Mouse (Mus musculus) liver, embryonic 16.5 days (tissue): Measurements from ENCODE around the gene Rnf5. TPM values are rescaled to one million over a fixed set of nuclear protein-coding genes. Genes with fewer than 3 reads are reported as not detected.

ENCODE experiments used
- ATAC-seq: fragments of 200-750 bp; cut with Nextera tagmentation; 2 replicates; pipeline ENCODE4 v1.8.0; 2017; ENCODE audit warnings: low read depth, mild to moderate bottlenecking, moderate number of reproducible peaks, moderate library complexity
- H3K27ac ChIP-seq: fragments of 300-500 bp; sonication (generic); 2 replicates; pipeline ENCODE4 v1.5.1; 2014; ENCODE audit warnings: mild to moderate bottlenecking, low read length
- H3K27me3 ChIP-seq: fragments of 300-500 bp; sonication (generic); 2 replicates; pipeline ENCODE4 v1.6.1; 2014; ENCODE audit warnings: low read depth, low read length, mixed read lengths; ENCODE audit not compliant: control insufficient read depth, insufficient read depth
- H3K36me3 ChIP-seq: fragments of 300-500 bp; sonication (generic); 2 replicates; pipeline ENCODE4 v1.6.1; 2014; ENCODE audit warnings: mild to moderate bottlenecking; ENCODE audit not compliant: control insufficient read depth, insufficient read depth
- H3K4me1 ChIP-seq: fragments of 300-500 bp; sonication (generic); 2 replicates; pipeline ENCODE4 v1.6.1; 2014; ENCODE audit warnings: low read depth, low read length, mixed read lengths; ENCODE audit not compliant: control insufficient read depth
- H3K4me2 ChIP-seq: fragments of 300-500 bp; sonication (generic); 2 replicates; pipeline ENCODE4 v1.6.1; 2014; ENCODE audit warnings: low read depth, low read length, mixed read lengths
- H3K4me3 ChIP-seq: fragments of 300-500 bp; sonication (generic); 2 replicates; pipeline ENCODE4 v1.5.1; 2014; ENCODE audit warnings: low read depth, mild to moderate bottlenecking, low read length
- H3K9ac ChIP-seq: fragments of 300-500 bp; sonication (generic); 2 replicates; pipeline ENCODE4 v1.6.1; 2014; ENCODE audit warnings: low read depth, low read length
- H3K9me3 ChIP-seq: fragments of 300-500 bp; sonication (generic); replicated peaks from 2 replicates; pipeline ENCODE4 v1.6.1; 2016; ENCODE audit warnings: low read length; ENCODE audit not compliant: control insufficient read depth
- WGBS: fragments of 180-500 bp; shearing (Covaris S2); extraction: QIAGEN DNeasy Blood & Tissue Kit; methylation state at CpG from one replicate; pipeline ENCODE4 v1.1.7; 2014; ENCODE audit not compliant: insufficient replicate concordance; 5-methylcytosine and 5-hydroxymethylcytosine counted together
- polyA plus RNA-seq: library from polyadenylated mRNA; unstranded; fragments of >200 nt; fragmentation: Nextera tagmentation; extraction: Ambion mirVana; gene quantifications from 2 replicates; pipeline ENCODE4 v1.2.1, GENCODE M21; 2015

Gene Rnf5
- polyA plus RNA-seq, 1 experiment from 2014 or later: 92.4 TPM

GRCm38 (mm10) chr17:34645831-34646511 is 42.5 kb upstream of the Rnf5 start:
- H3K4me1 ChIP-seq: peaks cover 31% of the 10 kb centered on the region
- H3K4me2 ChIP-seq: peak overlapping the region; percentile 45; the same call in 1 of the 2 replicates
- ATAC-seq: no peak
- WGBS: 61% methylated on average over 30 of the region's 30 CpGs
- no peak overlapping the region for H3K9ac ChIP-seq
- H3K4me3 ChIP-seq: peak overlapping the region; percentile 95
- no peak overlapping the region for H3K27ac ChIP-seq
- H3K9me3 ChIP-seq: no peaks in the 10 kb centered on the region
- peaks cover 4% of the 10 kb centered on the region for H3K36me3 ChIP-seq
- no peaks in the 10 kb centered on the region for H3K27me3 ChIP-seq

DNA sequence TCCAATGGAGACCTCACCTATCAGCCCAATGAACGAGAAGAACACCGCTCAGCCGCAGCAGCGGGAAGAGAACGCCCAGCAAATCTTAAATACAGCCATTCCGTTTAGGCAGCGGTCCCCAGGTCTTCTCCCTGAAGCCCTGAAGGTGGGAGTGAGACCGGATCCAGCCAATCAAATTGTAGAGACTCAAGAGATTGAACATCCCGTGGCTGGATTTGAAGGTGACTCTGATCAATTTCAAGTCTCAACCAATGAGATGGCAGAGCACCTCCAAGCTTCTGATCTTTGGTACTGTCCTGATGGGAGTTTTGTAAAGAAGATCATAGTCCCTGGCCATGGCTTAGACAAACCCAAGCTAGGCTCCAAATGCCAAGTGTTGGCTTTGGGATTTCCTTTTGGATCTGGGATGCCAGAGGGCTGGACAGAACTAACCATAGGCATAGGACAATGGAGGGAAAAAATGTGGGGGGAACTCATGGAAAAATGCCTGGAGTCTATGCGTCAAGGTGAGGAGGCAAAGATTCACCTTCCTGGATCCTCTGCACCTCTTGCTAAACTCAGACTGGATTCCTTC is 41.9 kb upstream of the Rnf5 start:
- WGBS: 41% methylated on average over 10 of the region's 10 CpGs
- peaks cover under 1% of the 10 kb centered on the region for H3K36me3 ChIP-seq
- peak overlapping the region; percentile 57 for H3K4me2 ChIP-seq
- H3K9ac ChIP-seq: peak overlapping the region; percentile 59
- no peak for ATAC-seq
- no peaks in the 10 kb centered on the region for H3K9me3 ChIP-seq
- peak overlapping the region; percentile 51; the same call in 1 of the 2 replicates for H3K27ac ChIP-seq
- peaks cover 31% of the 10 kb centered on the region for H3K4me1 ChIP-seq
- H3K27me3 ChIP-seq: no peaks in the 10 kb centered on the region
- H3K4me3 ChIP-seq: peak overlapping the region; percentile 60

GRCm38 (mm10) chr17:34644608-34645007 is 41.1 kb upstream of the Rnf5 start, which contains the start of gene Fkbpl:
Fkbpl (plus strand) TSS chr17:34644764.
- Histone ChIP-seq H3K27ac (peak within 1 kb of the TSS; percentile 51), H3K4me1 (peaks cover 31% of the 10 kb centered on the region), H3K4me3 (peak within 1 kb of the TSS; percentile 60), H3K9me3 (no peaks in the 10 kb centered on the region), H3K27me3 (no peaks in the 10 kb centered on the region), H3K4me2 (peak within 1 kb of the TSS; percentile 57), H3K9ac (peak within 1 kb of the TSS; percentile 59), H3K36me3 (no peaks in the 10 kb centered on the region)
- peak; percentile 53 for ATAC-seq
- under 1% methylated on average over 16 of the region's 16 CpGs for WGBS

DNA sequence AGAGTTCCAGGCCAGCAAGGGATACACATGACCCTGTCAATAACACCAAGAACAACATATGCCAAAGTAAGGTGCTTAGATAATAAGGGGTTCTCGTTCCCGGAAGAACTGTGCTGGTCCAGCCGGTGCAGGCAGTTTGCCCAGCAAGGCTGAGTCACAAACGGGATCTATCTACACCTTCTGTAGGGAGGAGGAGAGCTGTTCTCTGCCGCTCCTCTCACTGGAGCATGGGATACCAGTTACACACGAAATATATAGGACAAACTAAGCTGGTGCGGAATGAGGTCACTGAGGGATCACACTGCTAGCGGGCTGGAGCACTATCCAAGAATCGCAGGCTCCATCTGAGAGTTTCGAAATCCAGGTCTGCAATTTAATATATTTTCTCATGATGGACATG is 40.5 kb upstream of the Rnf5 start:
- WGBS: 72% methylated on average over 10 of the region's 10 CpGs
- H3K27ac ChIP-seq: no peak overlapping the region
- H3K4me3 ChIP-seq: no peak overlapping the region
- no peaks in the 10 kb centered on the region for H3K9me3 ChIP-seq
- H3K4me1 ChIP-seq: peaks cover 31% of the 10 kb centered on the region
- no peak overlapping the region for H3K4me2 ChIP-seq
- no peak overlapping the region for H3K9ac ChIP-seq
- no peaks in the 10 kb centered on the region for H3K36me3 ChIP-seq
- no peaks in the 10 kb centered on the region for H3K27me3 ChIP-seq
- no peak for ATAC-seq

GRCm38 (mm10) chr17:34643379-34643778 is 39.9 kb upstream of the Rnf5 start:
- H3K9me3 ChIP-seq: no peaks in the 10 kb centered on the region
- no peak for ATAC-seq
- WGBS: 68% methylated on average over 4 of the region's 4 CpGs
- no peaks in the 10 kb centered on the region for H3K36me3 ChIP-seq
- no peak overlapping the region for H3K9ac ChIP-seq
- no peaks in the 10 kb centered on the region for H3K27me3 ChIP-seq
- peaks cover 31% of the 10 kb centered on the region for H3K4me1 ChIP-seq
- no peak overlapping the region for H3K4me3 ChIP-seq
- H3K27ac ChIP-seq: no peak overlapping the region
- H3K4me2 ChIP-seq: no peak overlapping the region

GRCm38 (mm10) chr17:34641945-34642344 is 38.5 kb upstream of the Rnf5 start:
- 58% methylated on average over 3 of the region's 3 CpGs for WGBS
- no peak overlapping the region for H3K27ac ChIP-seq
- peaks cover 24% of the 10 kb centered on the region for H3K4me1 ChIP-seq
- H3K9ac ChIP-seq: no peak overlapping the region
- no peaks in the 10 kb centered on the region for H3K9me3 ChIP-seq
- no peaks in the 10 kb centered on the region for H3K36me3 ChIP-seq
- no peak for ATAC-seq
- H3K4me2 ChIP-seq: no peak overlapping the region
- no peaks in the 10 kb centered on the region; the same call in 1 of the 2 replicates for H3K27me3 ChIP-seq
- H3K4me3 ChIP-seq: no peak overlapping the region

DNA sequence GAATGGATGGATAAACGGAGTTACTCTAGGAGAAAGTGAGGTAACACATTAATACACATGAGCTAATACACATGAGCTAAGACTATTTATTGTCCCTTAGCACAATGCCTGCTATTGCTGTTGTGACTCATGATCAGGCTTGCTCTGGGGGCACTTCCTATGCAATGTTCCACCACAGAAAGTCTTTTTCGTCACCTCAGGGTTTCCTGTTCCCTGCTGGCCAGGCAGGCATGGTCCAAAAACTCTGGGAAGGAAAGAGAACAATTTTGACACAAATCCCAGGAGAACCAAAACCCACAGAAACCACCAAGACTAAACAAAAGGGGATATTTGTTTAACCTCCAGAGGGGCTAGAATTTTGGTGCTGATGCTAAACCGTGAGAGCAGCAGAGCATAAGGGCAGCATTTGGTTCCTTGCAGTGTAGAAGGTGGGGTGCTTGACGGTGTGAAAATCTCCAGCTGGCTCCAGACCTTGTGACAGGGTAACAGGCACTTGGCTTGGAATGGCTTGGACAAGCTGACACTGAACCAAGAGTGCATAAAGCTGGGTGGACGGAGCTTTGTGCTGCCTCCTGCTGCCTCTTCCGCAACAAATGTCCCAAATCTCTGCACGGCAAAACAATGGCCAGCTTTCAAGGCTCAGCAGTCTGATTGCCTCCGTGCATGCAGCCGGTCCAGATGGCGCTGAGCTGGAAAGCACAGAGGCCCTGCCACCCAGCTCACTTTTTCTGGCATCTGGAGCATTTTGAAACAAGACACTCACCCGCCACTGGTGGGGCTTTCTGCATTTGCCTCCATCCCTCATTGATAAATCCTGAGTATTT is 37.5 kb upstream of the Rnf5 start:
- H3K4me1 ChIP-seq: peaks cover 17% of the 10 kb centered on the region
- peaks cover under 1% of the 10 kb centered on the region; the same call in 1 of the 2 replicates for H3K27me3 ChIP-seq
- H3K9ac ChIP-seq: no peak overlapping the region
- no peak for ATAC-seq
- no peak overlapping the region for H3K4me3 ChIP-seq
- no peaks in the 10 kb centered on the region for H3K9me3 ChIP-seq
- no peak overlapping the region for H3K27ac ChIP-seq
- H3K36me3 ChIP-seq: no peaks in the 10 kb centered on the region
- no peak overlapping the region for H3K4me2 ChIP-seq
- 29% methylated on average over 11 of the region's 11 CpGs for WGBS

DNA sequence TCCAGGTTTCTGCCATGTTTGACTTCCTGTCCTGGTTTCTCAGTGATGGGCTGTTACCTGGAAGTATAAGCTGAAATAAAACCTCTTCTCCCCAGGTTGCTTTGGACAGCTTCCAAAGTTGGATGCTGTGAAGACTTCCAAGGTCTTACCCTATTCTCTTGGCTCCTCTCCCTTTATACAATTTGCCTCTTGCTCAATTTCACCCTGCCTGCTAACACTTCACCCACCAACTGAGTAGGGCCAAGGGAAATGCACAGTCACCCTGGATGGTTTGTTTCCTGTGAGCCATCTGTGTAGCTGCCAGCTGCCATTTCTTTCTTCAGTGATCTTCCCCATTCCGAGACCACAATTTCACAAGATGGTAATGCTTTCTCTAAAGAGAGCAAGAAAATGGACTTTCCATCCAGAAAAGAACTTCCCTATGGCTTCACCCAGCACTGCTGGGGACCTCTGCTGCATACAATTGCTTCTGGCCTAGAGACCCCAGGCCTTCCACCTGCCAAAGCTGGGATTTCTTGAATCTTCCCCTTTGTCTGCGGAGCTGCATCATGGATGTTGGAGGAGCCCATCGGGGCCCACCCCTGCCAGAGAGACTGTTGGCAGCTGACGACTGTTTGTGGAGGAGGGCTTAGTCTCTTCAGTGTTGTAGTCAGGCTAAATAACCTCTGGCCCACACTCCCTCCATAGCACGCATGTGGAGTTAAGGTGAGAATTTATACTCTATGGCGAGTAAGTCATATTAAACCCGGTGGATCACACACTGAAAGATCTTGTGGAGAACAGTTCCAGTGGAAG is 36.2 kb upstream of the Rnf5 start:
- H3K9me3 ChIP-seq: no peaks in the 10 kb centered on the region
- no peaks in the 10 kb centered on the region for H3K36me3 ChIP-seq
- H3K27me3 ChIP-seq: peaks cover 3% of the 10 kb centered on the region; the same call in 1 of the 2 replicates
- H3K4me2 ChIP-seq: no peak overlapping the region
- peak overlapping the region; percentile 10; the same call in 1 of the 2 replicates for H3K27ac ChIP-seq
- no peak overlapping the region for H3K9ac ChIP-seq
- H3K4me1 ChIP-seq: peaks cover 7% of the 10 kb centered on the region
- ATAC-seq: no peak
- no peak overlapping the region for H3K4me3 ChIP-seq
- 58% methylated on average over 7 of the region's 7 CpGs for WGBS
